Mouse (Mus musculus): Measurements from ENCODE around the gene E4f1. TPM values are rescaled to one million over a fixed set of nuclear protein-coding genes. Genes with fewer than 3 reads are reported as not detected.
"Not testable (repeated sequence)": the region's sequence is repeated elsewhere in the genome, so short reads cannot be mapped to it uniquely, and the experiment has no call there.

The E4f1 gene
- polyA plus RNA-seq, 1 experiment from 2014 or later: 41.9 TPM

GRCm38 (mm10) chr17:24446590-24446989, 23.5 kb downstream of the E4f1 start:
- no peak overlapping the region for H3K27ac ChIP-seq (replicated peaks)
- peaks cover 99% of the 10 kb centered on the region for H3K36me3 ChIP-seq
- no peaks in the 10 kb centered on the region for H3K4me1 ChIP-seq
- H3K9ac ChIP-seq (replicated peaks): no peak overlapping the region
- no peak overlapping the region for H3K4me3 ChIP-seq
- H3K4me2 ChIP-seq (replicated peaks): no peak overlapping the region
- no peak for ATAC-seq (ENCODE audit: low FRiP score, low read depth)
- no peaks in the 10 kb centered on the region for H3K9me3 ChIP-seq
- H3K27me3 ChIP-seq: no peaks in the 10 kb centered on the region
- WGBS: 95% methylated on average over 8 of the region's 8 CpGs

GRCm38 (mm10) chr17:24443409-24443808, 26.7 kb downstream of the E4f1 start:
- Histone ChIP-seq H3K4me2 (replicated peaks) (no peak overlapping the region), H3K36me3 (peaks cover 99% of the 10 kb centered on the region), H3K4me3 (no peak overlapping the region), H3K27me3 (no peaks in the 10 kb centered on the region), H3K9me3 (no peaks in the 10 kb centered on the region), H3K9ac (replicated peaks) (no peak overlapping the region), H3K27ac (replicated peaks) (no peak overlapping the region), H3K4me1 (no peaks in the 10 kb centered on the region)
- ATAC-seq (ENCODE audit: low FRiP score, low read depth): no peak
- 95% methylated on average over 4 of the region's 4 CpGs for WGBS

- WGBS: 74% methylated on average over 7 of the region's 7 CpGs
- ATAC-seq (ENCODE audit: low FRiP score, low read depth): no peak
- H3K9me3 ChIP-seq: no peaks in the 10 kb centered on the region
- H3K27me3 ChIP-seq: no peaks in the 10 kb centered on the region
- no peak within 1 kb of the TSS for H3K9ac ChIP-seq (replicated peaks)
- H3K36me3 ChIP-seq: peaks cover 97% of the 10 kb centered on the region
- H3K27ac ChIP-seq (replicated peaks): no peak within 1 kb of the TSS
- H3K4me3 ChIP-seq: no peak within 1 kb of the TSS
- no peak within 1 kb of the TSS for H3K4me2 ChIP-seq (replicated peaks)
- H3K4me1 ChIP-seq: no peaks in the 10 kb centered on the region
Observed at GRCm38 (mm10) chr17:24442632-24443155, 27.4 kb downstream of the E4f1 start, which contains the start of gene Dnase1l2. TSS of gene Dnase1l2 (minus strand) at chr17:24443105.

GRCm38 (mm10) chr17:24442107-24442506, 28.0 kb downstream of the E4f1 start:
- no peak overlapping the region for H3K4me2 ChIP-seq (replicated peaks)
- WGBS: 89% methylated on average over 14 of the region's 14 CpGs

GRCm38 (mm10) chr17:24441148-24441547, 29.0 kb downstream of the E4f1 start:
- H3K4me1 ChIP-seq: no peaks in the 10 kb centered on the region
- ATAC-seq (ENCODE audit: low FRiP score, low read depth): no peak
- no peak overlapping the region for H3K4me2 ChIP-seq (replicated peaks)
- 40% methylated on average over 2 of the region's 2 CpGs for WGBS
- peaks cover 88% of the 10 kb centered on the region for H3K36me3 ChIP-seq
- no peaks in the 10 kb centered on the region for H3K9me3 ChIP-seq
- no peak overlapping the region for H3K9ac ChIP-seq (replicated peaks)
- H3K27ac ChIP-seq (replicated peaks): no peak overlapping the region
- no peak overlapping the region for H3K4me3 ChIP-seq
- H3K27me3 ChIP-seq: no peaks in the 10 kb centered on the region

More at GRCm38 (mm10) chr17:24442107-24442506, 28.0 kb downstream of the E4f1 start:
- no peaks in the 10 kb centered on the region for H3K4me1 ChIP-seq
- H3K27me3 ChIP-seq: no peaks in the 10 kb centered on the region
- H3K9me3 ChIP-seq: no peaks in the 10 kb centered on the region
- H3K36me3 ChIP-seq: peaks cover 95% of the 10 kb centered on the region
- H3K9ac ChIP-seq (replicated peaks): no peak overlapping the region
- H3K27ac ChIP-seq (replicated peaks): no peak overlapping the region
- no peak overlapping the region for H3K4me3 ChIP-seq
- ATAC-seq (ENCODE audit: low FRiP score, low read depth): no peak

GRCm38 (mm10) chr17:24440377-24440776, 29.7 kb downstream of the E4f1 start:
- no peaks in the 10 kb centered on the region for H3K27me3 ChIP-seq
- H3K27ac ChIP-seq (replicated peaks): no peak overlapping the region
- H3K36me3 ChIP-seq: peaks cover 85% of the 10 kb centered on the region
- no peak for ATAC-seq (ENCODE audit: low FRiP score, low read depth)
- WGBS: 94% methylated on average over 8 of the region's 8 CpGs
- no peak overlapping the region for H3K9ac ChIP-seq (replicated peaks)
- no peak overlapping the region for H3K4me3 ChIP-seq
- H3K4me2 ChIP-seq (replicated peaks): no peak overlapping the region
- no peaks in the 10 kb centered on the region for H3K9me3 ChIP-seq
- no peaks in the 10 kb centered on the region for H3K4me1 ChIP-seq

- WGBS: 70% methylated on average over 5 of the region's 5 CpGs
- H3K4me2 ChIP-seq (replicated peaks): no peak overlapping the region
- H3K36me3 ChIP-seq: peaks cover 69% of the 10 kb centered on the region
- H3K27ac ChIP-seq (replicated peaks): no peak overlapping the region
- H3K9me3 ChIP-seq: no peaks in the 10 kb centered on the region
- no peak overlapping the region for H3K9ac ChIP-seq (replicated peaks)
- H3K4me1 ChIP-seq: no peaks in the 10 kb centered on the region
- H3K4me3 ChIP-seq: no peak overlapping the region
- no peaks in the 10 kb centered on the region for H3K27me3 ChIP-seq
- peak; percentile 44; the same call in 1 of the 2 replicates for ATAC-seq (ENCODE audit: low FRiP score, low read depth)
Observed at GRCm38 (mm10) chr17:24437016-24437415, 33.1 kb downstream of the E4f1 start.

GRCm38 (mm10) chr17:24429201-24429983, 40.7 kb downstream of the E4f1 start:
- H3K27me3 ChIP-seq: no peaks in the 10 kb centered on the region
- H3K4me3 ChIP-seq: no peak overlapping the region
- no peak overlapping the region for H3K27ac ChIP-seq (replicated peaks)
- H3K9me3 ChIP-seq: no peaks in the 10 kb centered on the region
- H3K9ac ChIP-seq (replicated peaks): no peak overlapping the region
- no peak overlapping the region for H3K4me2 ChIP-seq (replicated peaks)
- H3K4me1 ChIP-seq: peaks cover 14% of the 10 kb centered on the region
- ATAC-seq (ENCODE audit: low FRiP score, low read depth): no peak
- H3K36me3 ChIP-seq: peaks cover 22% of the 10 kb centered on the region
- 85% methylated on average over 14 of the region's 14 CpGs for WGBS

GRCm38 (mm10) chr17:24427170-24427557, 42.9 kb downstream of the E4f1 start:
- peak overlapping the region; percentile 60 for H3K4me2 ChIP-seq (replicated peaks)
- peak overlapping the region; percentile 94 for H3K27ac ChIP-seq (replicated peaks)
- ATAC-seq (ENCODE audit: low FRiP score, low read depth): no peak
- H3K9ac ChIP-seq (replicated peaks): peak overlapping the region; percentile 92
- peaks cover 14% of the 10 kb centered on the region for H3K4me1 ChIP-seq
- 7% methylated on average over 8 of the region's 8 CpGs for WGBS
- H3K4me3 ChIP-seq: peak overlapping the region; percentile 75
- no peaks in the 10 kb centered on the region for H3K27me3 ChIP-seq
- H3K9me3 ChIP-seq: no peaks in the 10 kb centered on the region
- H3K36me3 ChIP-seq: peaks cover 30% of the 10 kb centered on the region

- H3K27ac ChIP-seq (replicated peaks): peak within 1 kb of the TSS; percentile 94
- H3K4me3 ChIP-seq: peak within 1 kb of the TSS; percentile 75
- H3K27me3 ChIP-seq: no peaks in the 10 kb centered on the region
- H3K4me2 ChIP-seq (replicated peaks): peak within 1 kb of the TSS; percentile 60
- WGBS: under 1% methylated on average over 48 of the region's 48 CpGs
- H3K36me3 ChIP-seq: peaks cover 35% of the 10 kb centered on the region
- H3K9me3 ChIP-seq: no peaks in the 10 kb centered on the region
- peak within 1 kb of the TSS; percentile 92 for H3K9ac ChIP-seq (replicated peaks)
- ATAC-seq (ENCODE audit: low FRiP score, low read depth): peak; percentile 97
- H3K4me1 ChIP-seq: peaks cover 14% of the 10 kb centered on the region
Observed at GRCm38 (mm10) chr17:24426471-24427169, 43.5 kb downstream of the E4f1 start, which contains the start of gene Eci1. TSS of gene Eci1 (plus strand) at chr17:24426641.

- Histone ChIP-seq H3K4me2 (replicated peaks) (no peak overlapping the region; the same call in 1 of the 2 replicates), H3K27ac (replicated peaks) (peak overlapping the region; percentile 94; the same call in 1 of the 2 replicates)
- ATAC-seq (ENCODE audit: low FRiP score, low read depth): peak; percentile 10; the same call in 1 of the 2 replicates
Observed at GRCm38 (mm10) chr17:24425905-24426304, 44.2 kb downstream of the E4f1 start.

GRCm38 (mm10) chr17:24425326-24425725, 44.8 kb downstream of the E4f1 start:
- H3K4me3 ChIP-seq; H3K9me3 ChIP-seq; H3K27me3 ChIP-seq; H3K27ac ChIP-seq (replicated peaks); H3K4me2 ChIP-seq (replicated peaks); H3K9ac ChIP-seq (replicated peaks); ATAC-seq (ENCODE audit: low FRiP score, low read depth): not testable (repeated sequence)
- Histone ChIP-seq H3K36me3 (peaks cover 48% of the 10 kb centered on the region), H3K4me1 (peaks cover 14% of the 10 kb centered on the region)
- 88% methylated on average over 6 of the region's 8 CpGs for WGBS

More at GRCm38 (mm10) chr17:24425905-24426304, 44.2 kb downstream of the E4f1 start:
- peaks cover 14% of the 10 kb centered on the region for H3K4me1 ChIP-seq
- H3K27me3 ChIP-seq: no peaks in the 10 kb centered on the region
- peaks cover 42% of the 10 kb centered on the region for H3K36me3 ChIP-seq
- 94% methylated on average over 7 of the region's 7 CpGs for WGBS
- no peaks in the 10 kb centered on the region for H3K9me3 ChIP-seq
- H3K9ac ChIP-seq (replicated peaks): no peak overlapping the region
- peak overlapping the region; percentile 75; the same call in 1 of the 2 replicates for H3K4me3 ChIP-seq

Measured in midbrain, embryonic 12.5 days (tissue).